Mouse (Mus musculus): Measurements from ENCODE around the gene Mpped2.

Gene Mpped2

GRCm38 (mm10) chr2:106746211-106746610, 53.1 kb downstream of the Mpped2 start:
- DNase-seq (ENCODE audit: low spot score) = no peak

- DNase-seq (ENCODE audit: low spot score) = no peak
These were observed 53.8 kb downstream of the Mpped2 start for GRCm38 (mm10) chr2:106746905-106747304.

- no peak for DNase-seq (ENCODE audit: low spot score)
These were observed 54.3 kb downstream of the Mpped2 start for GRCm38 (mm10) chr2:106747342-106747741.

- DNase-seq (ENCODE audit: low spot score) = no peak
These were observed 57.8 kb downstream of the Mpped2 start for GRCm38 (mm10) chr2:106750878-106751277.

- DNase-seq (ENCODE audit: low spot score) = no peak
These were observed 60.6 kb downstream of the Mpped2 start for GRCm38 (mm10) chr2:106753703-106754102.

GRCm38 (mm10) chr2:106754696-106755095, 61.6 kb downstream of the Mpped2 start:
- DNase-seq (ENCODE audit: low spot score) = no peak

GRCm38 (mm10) chr2:106756354-106757103, 63.5 kb downstream of the Mpped2 start:
- no peak for DNase-seq (ENCODE audit: low spot score)

GRCm38 (mm10) chr2:106762920-106763319, 69.9 kb downstream of the Mpped2 start:
- DNase-seq (ENCODE audit: low spot score) = no peak

GRCm38 (mm10) chr2:106769236-106769635, 76.2 kb downstream of the Mpped2 start:
- DNase-seq (ENCODE audit: low spot score) = no peak

- DNase-seq (ENCODE audit: low spot score) = no peak
These were observed 79.6 kb downstream of the Mpped2 start for GRCm38 (mm10) chr2:106772643-106773042.

- no peak for DNase-seq (ENCODE audit: low spot score)
These were observed 81.5 kb downstream of the Mpped2 start for GRCm38 (mm10) chr2:106774251-106775196.

- no peak for DNase-seq (ENCODE audit: low spot score)
These were observed 82.9 kb downstream of the Mpped2 start for GRCm38 (mm10) chr2:106775994-106776393.

GRCm38 (mm10) chr2:106778861-106779516, 85.9 kb downstream of the Mpped2 start:
- DNase-seq (ENCODE audit: low spot score) = no peak

GRCm38 (mm10) chr2:106781181-106782179, 88.4 kb downstream of the Mpped2 start:
- DNase-seq (ENCODE audit: low spot score) = no peak

GRCm38 (mm10) chr2:106783311-106783710, 90.2 kb downstream of the Mpped2 start:
- no peak for DNase-seq (ENCODE audit: low spot score)

- DNase-seq (ENCODE audit: low spot score) = no peak
These were observed 95.0 kb downstream of the Mpped2 start for GRCm38 (mm10) chr2:106788055-106788454.

- DNase-seq (ENCODE audit: low spot score) = no peak
These were observed 95.5 kb downstream of the Mpped2 start for GRCm38 (mm10) chr2:106788573-106788972.

GRCm38 (mm10) chr2:106789694-106790328, 96.7 kb downstream of the Mpped2 start:
- DNase-seq (ENCODE audit: low spot score) = no peak

GRCm38 (mm10) chr2:106790329-106790701, 97.2 kb downstream of the Mpped2 start:
- DNase-seq (ENCODE audit: low spot score) = no peak

- no peak for DNase-seq (ENCODE audit: low spot score)
These were observed 103.2 kb downstream of the Mpped2 start for GRCm38 (mm10) chr2:106796246-106796645.

- no peak for DNase-seq (ENCODE audit: low spot score)
These were observed 104.8 kb downstream of the Mpped2 start for GRCm38 (mm10) chr2:106797855-106798254.

All from ovary, postnatal 14 days (tissue).